Mouse (Mus musculus) ES-Bruce4 (cell line): ENCODE data around the gene Plcb3. TPM values are rescaled to one million over a fixed set of nuclear protein-coding genes. Genes with fewer than 3 reads are reported as not detected.

Experiments used
- H3K27ac ChIP-seq: 2 replicates; pipeline ENCODE4 v1.5.1; 2012; ENCODE audit warnings: low read length, inconsistent platforms; ENCODE audit not compliant: insufficient read depth
- H3K27me3 ChIP-seq: 2 replicates; pipeline ENCODE4 v1.6.1; 2012; ENCODE audit warnings: mild to moderate bottlenecking, low read length, inconsistent platforms; ENCODE audit not compliant: control insufficient read depth, poor library complexity, insufficient read depth, severe bottlenecking
- H3K36me3 ChIP-seq: 2 replicates; pipeline ENCODE4 v1.6.1; 2012; ENCODE audit warnings: inconsistent platforms, mild to moderate bottlenecking, low read length, moderate library complexity; ENCODE audit not compliant: control insufficient read depth, poor library complexity, insufficient read depth, severe bottlenecking
- H3K4me1 ChIP-seq: one replicate; pipeline ENCODE4 v1.8.1; 2011; ENCODE audit warnings: low read length; ENCODE audit not compliant: control insufficient read depth, insufficient read depth
- H3K4me3 ChIP-seq: 2 replicates; pipeline ENCODE4 v1.5.1; 2011; ENCODE audit warnings: low read depth, mild to moderate bottlenecking, low read length
- H3K9ac ChIP-seq: 2 replicates; pipeline ENCODE4 v1.6.1; 2012; ENCODE audit warnings: low read depth, mild to moderate bottlenecking, inconsistent platforms; ENCODE audit not compliant: poor library complexity, severe bottlenecking
- H3K9me3 ChIP-seq: replicated peaks from 2 replicates; pipeline ENCODE4 v1.6.1; 2012; ENCODE audit warnings: mild to moderate bottlenecking, low read length, inconsistent platforms; ENCODE audit not compliant: control insufficient read depth, poor library complexity, insufficient read depth, severe bottlenecking
- CTCF ChIP-seq: IDR thresholded peaks from one replicate; pipeline ENCODE4 v1.8.1; 2011; ENCODE audit warnings: low read depth, low read length
- EP300 ChIP-seq: IDR thresholded peaks from 2 replicates; pipeline ENCODE4 v1.6.1; 2011; ENCODE audit warnings: low read depth, low read length; ENCODE audit not compliant: insufficient read depth
- POLR2A ChIP-seq: IDR thresholded peaks from one replicate; pipeline ENCODE4 v1.8.1; 2011; ENCODE audit warnings: low read length; ENCODE audit not compliant: insufficient read depth
- polyA plus RNA-seq: library from polyadenylated mRNA; stranded (reverse); fragments of >200 nt; gene quantifications from 2 replicates; pipeline ENCODE4 v1.2.4, GENCODE M21; 2011; ENCODE audit warnings: low read depth; ENCODE audit not compliant: missing spikeins, insufficient read depth, insufficient read length

Gene Plcb3
- polyA plus RNA-seq, 1 experiment: 42.4 TPM

- no peak within 1 kb of the TSS for H3K27ac ChIP-seq
- no peaks in the 10 kb centered on the region for H3K27me3 ChIP-seq
- TF ChIP-seq EP300: no peak
- no peak for TF ChIP-seq POLR2A
- no peak for TF ChIP-seq CTCF
- peak within 1 kb of the TSS; percentile 35 for H3K9ac ChIP-seq
- H3K4me3 ChIP-seq: peak within 1 kb of the TSS; percentile 49
- H3K4me1 ChIP-seq: peaks cover 2% of the 10 kb centered on the region
- H3K36me3 ChIP-seq: no peaks in the 10 kb centered on the region
- no peaks in the 10 kb centered on the region for H3K9me3 ChIP-seq
Measured at GRCm38 (mm10) chr19:6925307-6925573, 51.0 kb downstream of the Plcb3 start, which contains the start of gene Catsperz. Gene Catsperz, minus strand, starts transcription at chr19:6925380.

GRCm38 (mm10) chr19:6924461-6925306 lies 51.6 kb downstream of the Plcb3 start:
- Histone ChIP-seq H3K4me3 (peak overlapping the region; percentile 39), H3K27me3 (no peaks in the 10 kb centered on the region), H3K27ac (no peak overlapping the region), H3K4me1 (peaks cover 2% of the 10 kb centered on the region), H3K9me3 (no peaks in the 10 kb centered on the region), H3K36me3 (no peaks in the 10 kb centered on the region), H3K9ac (peak overlapping the region; percentile 25; the same call in 1 of the 2 replicates)
- no peak for TF ChIP-seq POLR2A
- TF ChIP-seq EP300: no peak
- TF ChIP-seq CTCF: peak; percentile 79

- Histone ChIP-seq H3K4me1 (peaks cover 2% of the 10 kb centered on the region), H3K9ac (no peak overlapping the region), H3K36me3 (no peaks in the 10 kb centered on the region), H3K9me3 (no peaks in the 10 kb centered on the region), H3K27me3 (no peaks in the 10 kb centered on the region), H3K27ac (no peak overlapping the region), H3K4me3 (no peak overlapping the region)
- TF ChIP-seq POLR2A (no peak), CTCF (no peak), EP300 (no peak)
Measured at GRCm38 (mm10) chr19:6922901-6923735, 53.2 kb downstream of the Plcb3 start.

- no peaks in the 10 kb centered on the region for H3K36me3 ChIP-seq
- no peaks in the 10 kb centered on the region for H3K27me3 ChIP-seq
- H3K27ac ChIP-seq: peak within 1 kb of the TSS; percentile 12; the same call in 1 of the 2 replicates
- H3K9me3 ChIP-seq: no peaks in the 10 kb centered on the region
- H3K4me3 ChIP-seq: peak within 1 kb of the TSS; percentile 83
- H3K9ac ChIP-seq: peak within 1 kb of the TSS; percentile 80
- TF ChIP-seq POLR2A: no peak
- TF ChIP-seq CTCF: no peak
- TF ChIP-seq EP300: peak; percentile 31; the same call in 1 of the 2 replicates
- peaks cover 2% of the 10 kb centered on the region for H3K4me1 ChIP-seq
Measured at GRCm38 (mm10) chr19:6921647-6922567, 54.4 kb downstream of the Plcb3 start, which contains the start of gene Esrra. Gene Esrra, minus strand, starts transcription at chr19:6921813.
